Mouse (Mus musculus) midbrain, postnatal 0 days (tissue): ENCODE measurements around the gene Nr6a1. TPM values are rescaled to one million over a fixed set of nuclear protein-coding genes. Genes with fewer than 3 reads are reported as not detected.

ENCODE experiments used
- ATAC-seq: fragments of 200-750 bp; cut with Nextera tagmentation; 2 replicates; pipeline ENCODE4 v1.8.0; 2017; ENCODE audit warnings: moderate number of reproducible peaks, mild to moderate bottlenecking, moderate TSS enrichment, moderate library complexity; ENCODE audit not compliant: low FRiP score
- DNase-seq: peaks from one replicate; pipeline ENCODE4 v3.0.0-alpha.2; 2015; ENCODE audit warnings: low spot score
- H3K27ac ChIP-seq: fragments of 300-500 bp; sonication (generic); 2 replicates; pipeline ENCODE4 v1.5.1; 2014; ENCODE audit warnings: low read depth, mild to moderate bottlenecking, low read length, mixed read lengths
- H3K27me3 ChIP-seq: fragments of 300-500 bp; sonication (generic); 2 replicates; pipeline ENCODE4 v1.6.1; 2014; ENCODE audit warnings: low read length, control low read depth, mixed read lengths; ENCODE audit not compliant: insufficient read depth
- H3K36me3 ChIP-seq: fragments of 300-500 bp; sonication (generic); 2 replicates; pipeline ENCODE4 v1.6.1; 2014; ENCODE audit warnings: low read length, control low read depth, mixed read lengths; ENCODE audit not compliant: insufficient read depth
- H3K4me1 ChIP-seq: fragments of 300-500 bp; sonication (generic); 2 replicates; pipeline ENCODE4 v1.6.1; 2014; ENCODE audit warnings: mild to moderate bottlenecking, control low read depth, antibody characterized with exemption, low read length, mixed read lengths; ENCODE audit not compliant: insufficient read depth
- H3K4me2 ChIP-seq: fragments of 300-500 bp; sonication (generic); 2 replicates; pipeline ENCODE4 v1.6.1; 2014; ENCODE audit warnings: low read depth, mild to moderate bottlenecking, low read length, mixed read lengths; ENCODE audit not compliant: poor library complexity, severe bottlenecking
- H3K4me3 ChIP-seq: fragments of 300-500 bp; sonication (generic); 2 replicates; pipeline ENCODE4 v1.5.1; 2014; ENCODE audit warnings: low read depth, mild to moderate bottlenecking, low read length, moderate library complexity
- H3K9ac ChIP-seq: fragments of 300-500 bp; sonication (generic); replicated peaks from 2 replicates; pipeline ENCODE4 v1.6.1; 2014; ENCODE audit warnings: mild to moderate bottlenecking, low read length, moderate library complexity, mixed read lengths; ENCODE audit not compliant: poor library complexity, severe bottlenecking
- H3K9me3 ChIP-seq: fragments of 300-500 bp; sonication (generic); 2 replicates; pipeline ENCODE4 v1.6.1; 2016; ENCODE audit warnings: low read length, control low read depth
- CTCF ChIP-seq: IDR thresholded peaks from 2 replicates; pipeline ENCODE4 v1.5.1; 2016; ENCODE audit warnings: antibody characterized with exemption, mild to moderate bottlenecking
- WGBS: fragments of 180-500 bp; shearing (Covaris S2); extraction: QIAGEN DNeasy Blood & Tissue Kit; methylation state at CpG from one replicate; pipeline ENCODE4 v1.1.7; 2014; 5-methylcytosine and 5-hydroxymethylcytosine counted together
- polyA plus RNA-seq: library from polyadenylated mRNA; unstranded; fragments of >200 nt; fragmentation: Nextera tagmentation; extraction: Ambion mirVana; gene quantifications from 2 replicates; pipeline ENCODE4 v1.2.1, GENCODE M21; 2015
- total RNA-seq: library from RNA; depleted of rRNA; stranded (reverse); fragments of >200 nt; gene quantifications from 2 replicates; pipeline ENCODE4 v1.2.3, GENCODE M21; 2014; rRNA removed

Nr6a1 gene
- total RNA-seq (4.9 and 11.5 TPM in 2 replicates), polyA plus RNA-seq (0.93 and 0.98 TPM in 2 replicates)

GRCm38 (mm10) chr2:38927115-38927979 lies at the start of gene Nr6a1:
Gene Nr6a1, minus strand, starts transcription at chr2:38927688.
- Histone ChIP-seq H3K4me3 (peak within 1 kb of the TSS; percentile 84), H3K9me3 (no peaks in the 10 kb centered on the region), H3K4me1 (peaks cover 9% of the 10 kb centered on the region; the same call in 1 of the 2 replicates), H3K27me3 (peaks cover 12% of the 10 kb centered on the region; the same call in 1 of the 2 replicates), H3K36me3 (no peaks in the 10 kb centered on the region), H3K9ac (no peak within 1 kb of the TSS), H3K4me2 (peak within 1 kb of the TSS; percentile 100), H3K27ac (no peak within 1 kb of the TSS)
- peak; percentile 80 for DNase-seq
- 8% methylated on average over 17 of the region's 19 CpGs for WGBS
- TF ChIP-seq CTCF, result peak; percentile 89
- peak; percentile 49; the same call in 1 of the 2 replicates for ATAC-seq

GRCm38 (mm10) chr2:38975941-38976805 lies 48.7 kb upstream of the Nr6a1 start:
- H3K36me3 ChIP-seq, result no peaks in the 10 kb centered on the region
- H3K9ac ChIP-seq, result no peak overlapping the region; the same call in 1 of the 2 replicates
- no peak overlapping the region for H3K4me2 ChIP-seq
- no peaks in the 10 kb centered on the region for H3K27me3 ChIP-seq
- TF ChIP-seq CTCF, result no peak
- no peak for DNase-seq
- no peak overlapping the region for H3K27ac ChIP-seq
- H3K9me3 ChIP-seq, result no peaks in the 10 kb centered on the region
- no peak for ATAC-seq
- no peak overlapping the region for H3K4me3 ChIP-seq
- H3K4me1 ChIP-seq, result no peaks in the 10 kb centered on the region
- WGBS, result 85% methylated on average over 20 of the region's 21 CpGs

GRCm38 (mm10) chr2:38975181-38975580 lies 47.7 kb upstream of the Nr6a1 start:
- H3K9ac ChIP-seq, result no peak overlapping the region
- TF ChIP-seq CTCF, result no peak

GRCm38 (mm10) chr2:38974171-38974570 lies 46.7 kb upstream of the Nr6a1 start:
- H3K36me3 ChIP-seq, result no peaks in the 10 kb centered on the region
- no peaks in the 10 kb centered on the region for H3K27me3 ChIP-seq
- no peak overlapping the region for H3K4me3 ChIP-seq
- no peak for TF ChIP-seq CTCF
- no peak for ATAC-seq
- H3K4me2 ChIP-seq, result no peak overlapping the region
- no peaks in the 10 kb centered on the region for H3K4me1 ChIP-seq
- H3K27ac ChIP-seq, result no peak overlapping the region
- no peaks in the 10 kb centered on the region for H3K9me3 ChIP-seq
- H3K9ac ChIP-seq, result no peak overlapping the region
- no peak for DNase-seq
- 35% methylated on average over 2 of the region's 2 CpGs for WGBS

More at GRCm38 (mm10) chr2:38975181-38975580, 47.7 kb upstream of the Nr6a1 start:
- H3K4me3 ChIP-seq, result no peak overlapping the region
- H3K27me3 ChIP-seq, result no peaks in the 10 kb centered on the region
- no peak for ATAC-seq
- H3K36me3 ChIP-seq, result no peaks in the 10 kb centered on the region
- no peaks in the 10 kb centered on the region for H3K4me1 ChIP-seq
- no peak overlapping the region for H3K4me2 ChIP-seq
- H3K9me3 ChIP-seq, result no peaks in the 10 kb centered on the region
- no peak overlapping the region for H3K27ac ChIP-seq
- WGBS, result 88% methylated on average over 3 of the region's 3 CpGs
- no peak for DNase-seq

- ATAC-seq (no peak), DNase-seq (no peak)
- TF ChIP-seq CTCF, result no peak
- 82% methylated on average over 7 of the region's 7 CpGs for WGBS
- Histone ChIP-seq H3K9ac (no peak overlapping the region), H3K4me2 (no peak overlapping the region), H3K4me3 (no peak overlapping the region), H3K9me3 (no peaks in the 10 kb centered on the region), H3K27ac (no peak overlapping the region), H3K36me3 (no peaks in the 10 kb centered on the region), H3K27me3 (no peaks in the 10 kb centered on the region), H3K4me1 (no peaks in the 10 kb centered on the region)
These were observed 46.2 kb upstream of the Nr6a1 start for GRCm38 (mm10) chr2:38973701-38974100.
